Mouse (Mus musculus) A20 (cell line): ENCODE measurements around the gene Ranbp9.

Experiments used
- DNase-seq: peaks from one replicate; pipeline ENCODE4 v3.0.0-alpha.2; 2011; ENCODE audit warnings: low read depth, low spot score

The Ranbp9 gene

DNA sequence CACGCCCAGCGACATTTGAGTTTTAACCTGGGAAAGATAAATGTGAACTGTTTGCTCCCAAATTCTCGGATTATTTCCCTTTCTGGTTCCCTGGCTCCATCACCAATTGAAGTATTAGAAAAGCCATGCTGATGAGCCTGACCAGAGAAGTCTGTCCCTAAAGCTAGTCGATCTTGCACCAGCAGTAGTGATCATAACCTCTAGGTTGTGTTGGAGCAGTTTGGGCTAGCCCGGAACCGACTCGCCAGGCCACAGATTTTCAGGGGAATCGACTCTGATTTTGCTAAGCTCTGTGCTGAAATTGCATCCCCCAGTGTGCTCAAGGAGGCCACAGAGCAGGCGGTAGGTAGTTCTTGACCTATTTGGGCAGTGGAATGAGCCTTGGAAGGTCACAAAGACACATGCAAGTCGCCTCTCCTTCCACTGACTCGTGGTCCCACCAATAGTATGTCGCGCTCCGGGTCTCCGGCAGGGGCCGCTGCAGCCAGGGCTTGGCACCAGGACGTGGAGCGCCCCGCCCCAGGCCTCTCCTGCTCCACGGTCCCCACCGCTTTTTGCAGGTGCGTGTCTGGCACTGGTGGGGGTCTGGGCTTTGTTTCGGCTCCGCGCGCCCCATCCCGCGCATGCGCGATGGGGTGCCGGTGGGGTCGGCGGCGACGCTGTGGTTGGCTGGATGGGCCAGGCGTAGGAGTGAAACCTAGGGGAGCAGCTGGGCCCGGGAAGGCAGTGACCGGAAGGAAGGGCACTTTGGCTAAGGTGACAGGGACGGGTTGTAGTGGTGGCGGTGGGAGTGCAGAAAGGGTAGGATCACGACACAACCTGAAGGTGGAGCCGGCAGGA lies 115.9 kb downstream of the Ranbp9 start, which contains the start of gene Sirt5:
Gene Sirt5, plus strand, starts transcription at position 512 of the 840 bp plus-strand sequence.
- peak; percentile 94 for DNase-seq

DNA sequence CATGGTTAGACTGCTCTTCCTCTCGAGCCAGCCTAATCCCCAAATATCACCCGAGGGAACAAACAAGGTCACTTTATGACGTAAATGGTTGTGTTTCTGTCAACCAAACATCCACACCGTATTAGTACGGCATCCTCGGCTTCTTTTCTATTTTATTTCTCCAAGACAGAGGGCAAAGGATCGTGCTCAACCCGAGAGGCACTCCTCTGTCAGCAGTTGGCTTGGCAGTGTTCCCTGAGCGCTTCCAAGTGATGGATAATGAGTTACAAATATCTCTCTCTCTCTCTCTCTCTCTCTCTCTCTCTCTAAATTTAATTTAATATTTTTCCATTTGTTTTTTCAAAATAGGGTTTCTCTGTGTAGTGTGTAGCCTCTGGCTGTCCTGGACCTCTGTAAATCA lies 118.7 kb downstream of the Ranbp9 start:
- no peak for DNase-seq

DNA sequence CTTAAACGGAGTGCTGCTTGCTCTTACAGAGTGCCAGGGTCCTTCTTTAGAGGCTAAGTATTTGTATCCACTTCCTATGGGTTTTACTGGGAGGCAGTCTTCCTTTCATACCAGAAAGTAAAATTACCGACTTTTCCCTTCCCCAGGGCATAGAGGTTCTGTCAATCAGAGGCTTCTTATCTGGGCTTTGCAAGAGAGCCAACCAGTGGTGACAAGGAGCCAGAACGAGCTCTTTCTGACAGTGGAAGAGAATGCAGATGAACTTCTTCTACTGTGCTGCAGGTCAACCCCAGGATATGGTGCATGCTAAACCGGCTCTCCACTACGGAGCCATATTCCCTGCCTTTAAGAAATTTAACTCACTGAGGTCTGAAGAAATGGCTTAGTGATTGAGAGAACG lies 120.5 kb downstream of the Ranbp9 start:
- DNase-seq = no peak

DNA sequence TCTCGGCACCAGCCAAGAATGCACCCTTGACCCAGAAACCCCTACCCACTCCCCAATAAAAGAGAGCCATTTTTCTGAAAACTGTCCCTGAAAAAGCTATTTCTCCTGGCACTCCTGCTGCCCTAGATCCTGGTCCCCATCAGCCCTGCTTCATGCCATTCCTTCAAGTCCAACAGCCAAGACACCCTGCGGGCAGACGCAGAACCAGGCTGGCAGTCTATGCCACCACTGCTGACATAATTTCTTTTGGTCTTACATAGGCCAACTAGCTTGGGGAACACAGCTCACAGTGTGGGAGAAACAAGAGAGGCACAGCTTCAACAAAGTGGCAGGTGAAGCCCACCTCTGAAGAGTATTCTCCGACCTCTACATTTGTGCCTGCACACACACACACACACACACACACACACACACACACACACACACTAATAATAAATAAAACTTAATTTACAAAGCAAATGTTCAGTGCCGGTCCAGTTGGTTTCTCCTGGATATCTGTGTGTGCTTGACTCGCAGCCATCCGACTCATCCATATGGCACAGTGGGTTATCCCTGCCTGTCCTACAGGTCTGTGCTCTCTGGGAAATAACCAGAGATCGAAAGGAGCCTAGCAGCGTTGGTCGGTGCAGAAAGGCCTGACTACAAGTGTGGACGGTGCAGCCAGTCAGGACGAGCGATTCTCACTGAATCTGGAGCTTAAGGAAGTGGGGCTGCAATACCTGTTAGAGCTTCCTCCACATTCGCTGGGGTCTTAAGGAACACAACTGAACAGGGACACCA lies 124.5 kb downstream of the Ranbp9 start:
- no peak for DNase-seq

GRCm38 (mm10) chr13:43354362-43354761 lies 126.7 kb downstream of the Ranbp9 start:
- DNase-seq = no peak

DNA sequence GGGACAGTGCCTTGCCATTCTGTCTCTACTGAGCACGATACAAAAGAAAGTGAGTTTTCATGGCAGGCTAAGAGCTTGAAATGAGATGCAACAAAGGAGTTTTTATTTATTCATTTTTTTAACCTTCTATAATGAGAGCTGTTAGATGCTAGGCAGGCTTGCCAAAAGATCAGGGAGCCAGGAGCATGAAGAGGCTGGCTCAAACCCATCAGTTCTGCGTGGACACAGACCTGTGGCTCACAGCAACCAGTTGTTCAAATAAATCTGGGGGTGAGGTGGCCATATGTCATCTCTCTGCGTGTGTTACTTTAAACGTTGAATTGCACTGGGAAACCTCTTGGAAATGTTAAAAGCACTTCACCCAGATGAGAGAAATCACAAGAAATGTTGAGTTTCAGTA lies 127.7 kb downstream of the Ranbp9 start:
- no peak for DNase-seq
